Comparison of ENCODE assay signal across 12 mouse cellular contexts in genomic region chr2:112484886-112485285, GRCm38 (mm10). TPM values are rescaled to one million over a fixed set of nuclear protein-coding genes. Genes with fewer than 3 reads are reported as not detected.
DNase-seq lines count a peak whose midpoint lies in the region; ATAC-seq lines count a peak whose summit lies in the region.
"Had no signal": no experiment of that assay in that cellular context is flagged by ENCODE, and none has a peak within 500 bp of the region (broad histone marks: within the 10 kb centered on the region; RNA-seq: fewer than 3 reads in every experiment).

No protein-coding gene starts in this region.

- no peaks in the 10 kb centered on the region for H3K36me3 ChIP-seq in kidney, embryonic 16.5 days (ENCODE audit: insufficient read depth, low read length)
- no peaks in the 10 kb centered on the region for H3K36me3 ChIP-seq in embryonic facial prominence, embryonic 15.5 days
- no peaks in the 10 kb centered on the region for H3K36me3 ChIP-seq in heart, embryonic 12.5 days
- H3K36me3 ChIP-seq in forebrain, embryonic 16.5 days (ENCODE audit: control insufficient read depth, insufficient read depth) = no peaks in the 10 kb centered on the region
- no peaks in the 10 kb centered on the region for H3K36me3 ChIP-seq in hindbrain, embryonic 13.5 days
- H3K36me3 ChIP-seq: liver, embryonic 15.5 days had no signal

- no peak overlapping the region for H3K27ac ChIP-seq in kidney, embryonic 16.5 days (ENCODE audit: low read length)
- no peak overlapping the region for H3K27ac ChIP-seq in embryonic facial prominence, embryonic 15.5 days (replicated peaks)
- H3K27ac ChIP-seq in heart, embryonic 12.5 days (ENCODE audit: poor library complexity, severe bottlenecking) = no peak overlapping the region
- H3K27ac ChIP-seq in forebrain, embryonic 16.5 days (ENCODE audit: low read length) = no peak overlapping the region
- no peak overlapping the region for H3K27ac ChIP-seq in hindbrain, embryonic 13.5 days
- H3K27ac ChIP-seq: liver, embryonic 15.5 days had no signal

- no peak for ATAC-seq in kidney, embryonic 16.5 days (ENCODE audit: low FRiP score, low TSS enrichment)
- peak; percentile 34; the same call in 1 of the 2 replicates for ATAC-seq in embryonic facial prominence, embryonic 15.5 days (ENCODE audit: insufficient number of reproducible peaks, low FRiP score, low TSS enrichment, low read depth)
- peak; percentile 55; the same call in 1 of the 2 replicates for ATAC-seq in heart, embryonic 12.5 days (ENCODE audit: insufficient number of reproducible peaks, low FRiP score)
- ATAC-seq in forebrain, embryonic 16.5 days = no peak
- no peak for ATAC-seq in hindbrain, embryonic 13.5 days (ENCODE audit: low FRiP score)

- H3K4me1 ChIP-seq in kidney, embryonic 16.5 days (ENCODE audit: insufficient read depth, low read length) = peaks cover 9% of the 10 kb centered on the region
- H3K4me1 ChIP-seq in embryonic facial prominence, embryonic 15.5 days = no peaks in the 10 kb centered on the region
- H3K4me1 ChIP-seq in heart, embryonic 12.5 days (replicated peaks) = peaks cover 5% of the 10 kb centered on the region
- H3K4me1 ChIP-seq in forebrain, embryonic 16.5 days (replicated peaks; ENCODE audit: control insufficient read depth, insufficient read depth, low read length) = no peaks in the 10 kb centered on the region
- no peaks in the 10 kb centered on the region for H3K4me1 ChIP-seq in hindbrain, embryonic 13.5 days (replicated peaks)
- H3K4me1 ChIP-seq: liver, embryonic 15.5 days had no signal

- no peaks in the 10 kb centered on the region for H3K27me3 ChIP-seq in kidney, embryonic 16.5 days (ENCODE audit: insufficient read depth, low read length)
- no peaks in the 10 kb centered on the region for H3K27me3 ChIP-seq in embryonic facial prominence, embryonic 15.5 days
- H3K27me3 ChIP-seq in heart, embryonic 12.5 days (replicated peaks) = no peaks in the 10 kb centered on the region
- no peaks in the 10 kb centered on the region for H3K27me3 ChIP-seq in forebrain, embryonic 16.5 days (replicated peaks; ENCODE audit: control insufficient read depth, insufficient read depth, low read length)
- no peaks in the 10 kb centered on the region for H3K27me3 ChIP-seq in hindbrain, embryonic 13.5 days

- H3K9ac ChIP-seq in kidney, embryonic 16.5 days (replicated peaks; ENCODE audit: low read length) = no peak overlapping the region
- H3K9ac ChIP-seq in embryonic facial prominence, embryonic 15.5 days = no peak overlapping the region
- H3K9ac ChIP-seq in heart, embryonic 12.5 days = no peak overlapping the region
- H3K9ac ChIP-seq in forebrain, embryonic 16.5 days (replicated peaks; ENCODE audit: low read depth, low read length) = no peak overlapping the region
- no peak overlapping the region for H3K9ac ChIP-seq in hindbrain, embryonic 13.5 days
- H3K9ac ChIP-seq: liver, embryonic 15.5 days had no signal

- peak; percentile 18 to 50 for DNase-seq in kidney, postnatal 25 days
- peak; percentile 37 for DNase-seq in lung, postnatal 25 days (ENCODE audit: low spot score)
- DNase-seq: cerebellum, postnatal 14 days; midbrain, embryonic 14.5 days; right cerebral cortex, postnatal 14 days had no signal

- no peak overlapping the region for H3K4me2 ChIP-seq in kidney, embryonic 16.5 days (replicated peaks; ENCODE audit: low read depth, low read length)
- no peak overlapping the region for H3K4me2 ChIP-seq in embryonic facial prominence, embryonic 15.5 days (replicated peaks)
- H3K4me2 ChIP-seq in heart, embryonic 12.5 days = no peak overlapping the region
- H3K4me2 ChIP-seq in forebrain, embryonic 16.5 days (ENCODE audit: low read length) = no peak overlapping the region
- H3K4me2 ChIP-seq in hindbrain, embryonic 13.5 days = no peak overlapping the region
- H3K4me2 ChIP-seq: liver, embryonic 15.5 days had no signal

- H3K9me3 ChIP-seq in kidney, embryonic 16.5 days (ENCODE audit: low read length) = no peaks in the 10 kb centered on the region
- no peaks in the 10 kb centered on the region for H3K9me3 ChIP-seq in embryonic facial prominence, embryonic 15.5 days (replicated peaks)
- no peaks in the 10 kb centered on the region for H3K9me3 ChIP-seq in heart, embryonic 12.5 days (replicated peaks)
- no peaks in the 10 kb centered on the region for H3K9me3 ChIP-seq in forebrain, embryonic 16.5 days (ENCODE audit: control insufficient read depth, low read length)
- no peaks in the 10 kb centered on the region for H3K9me3 ChIP-seq in hindbrain, embryonic 13.5 days
- H3K9me3 ChIP-seq: liver, embryonic 15.5 days had no signal

- no peak overlapping the region for H3K4me3 ChIP-seq in kidney, embryonic 16.5 days (ENCODE audit: low read length)
- H3K4me3 ChIP-seq in embryonic facial prominence, embryonic 15.5 days (replicated peaks) = no peak overlapping the region
- no peak overlapping the region for H3K4me3 ChIP-seq in heart, embryonic 12.5 days
- H3K4me3 ChIP-seq in forebrain, embryonic 16.5 days (replicated peaks; ENCODE audit: low read length) = no peak overlapping the region
- H3K4me3 ChIP-seq in hindbrain, embryonic 13.5 days = no peak overlapping the region
- H3K4me3 ChIP-seq: liver, embryonic 15.5 days had no signal

- WGBS in kidney, embryonic 16.5 days = 57% methylated on average over 2 of the region's 2 CpGs
- 50% methylated on average over 2 of the region's 2 CpGs for WGBS in embryonic facial prominence, embryonic 15.5 days
- 31% methylated on average over 2 of the region's 2 CpGs for WGBS in heart, embryonic 12.5 days
- 84% methylated on average over 2 of the region's 2 CpGs for WGBS in forebrain, embryonic 16.5 days
- WGBS in hindbrain, embryonic 13.5 days = 83% methylated on average over 2 of the region's 2 CpGs

RNA-seq across cellular contexts. Expression of gene Chrm5, which starts 4.3 kb away (rescaled TPM):
- polyA plus RNA-seq in kidney, embryonic 16.5 days (2015; fragmentation: Nextera tagmentation; extraction: Ambion mirVana) = 0.10 TPM in 2 replicates
- 0.13 TPM in 1 of 2 replicates, not detected in the other for polyA plus RNA-seq in embryonic facial prominence, embryonic 15.5 days (2015; fragmentation: Nextera tagmentation; extraction: Ambion mirVana)
- not detected in 2 replicates for polyA plus RNA-seq in heart, embryonic 12.5 days (2016; fragmentation: Nextera tagmentation; extraction: Ambion mirVana)
- 0.80 and 1.2 TPM in 2 replicates for polyA plus RNA-seq in forebrain, embryonic 16.5 days (2015; fragmentation: Nextera tagmentation; extraction: Ambion mirVana)
- polyA plus RNA-seq in hindbrain, embryonic 13.5 days (2015; fragmentation: Nextera tagmentation; extraction: Ambion mirVana) = 0.48 and 0.68 TPM in 2 replicates
- polyA plus RNA-seq: liver, embryonic 15.5 days; urinary bladder, adult 2 months had no signal

RNA-seq across cellular contexts. Expression of gene Aven, which starts 7.9 kb away (rescaled TPM):
- polyA plus RNA-seq in kidney, embryonic 16.5 days (2015; fragmentation: Nextera tagmentation; extraction: Ambion mirVana) = 5.2 and 7.3 TPM in 2 replicates
- polyA plus RNA-seq in embryonic facial prominence, embryonic 15.5 days (2015; fragmentation: Nextera tagmentation; extraction: Ambion mirVana) = 4.9 and 5.3 TPM in 2 replicates
- polyA plus RNA-seq in heart, embryonic 12.5 days (2016; fragmentation: Nextera tagmentation; extraction: Ambion mirVana) = 11.7 and 12.1 TPM in 2 replicates
- 1.9 and 2.2 TPM in 2 replicates for polyA plus RNA-seq in forebrain, embryonic 16.5 days (2015; fragmentation: Nextera tagmentation; extraction: Ambion mirVana)
- polyA plus RNA-seq in hindbrain, embryonic 13.5 days (2015; fragmentation: Nextera tagmentation; extraction: Ambion mirVana) = 3.1 and 4.4 TPM in 2 replicates

RNA-seq across cellular contexts. Expression of gene Emc7, which starts 30.1 kb away (rescaled TPM):
- 20.0 and 21.3 TPM in 2 replicates for polyA plus RNA-seq in kidney, embryonic 16.5 days (2015; fragmentation: Nextera tagmentation; extraction: Ambion mirVana)
- 19.6 TPM in 2 replicates for polyA plus RNA-seq in embryonic facial prominence, embryonic 15.5 days (2015; fragmentation: Nextera tagmentation; extraction: Ambion mirVana)
- polyA plus RNA-seq in heart, embryonic 12.5 days (2016; fragmentation: Nextera tagmentation; extraction: Ambion mirVana) = 18.5 and 18.8 TPM in 2 replicates
- polyA plus RNA-seq in forebrain, embryonic 16.5 days (2015; fragmentation: Nextera tagmentation; extraction: Ambion mirVana) = 17.2 and 18.0 TPM in 2 replicates
- 18.4 and 19.2 TPM in 2 replicates for polyA plus RNA-seq in hindbrain, embryonic 13.5 days (2015; fragmentation: Nextera tagmentation; extraction: Ambion mirVana)

Comparison
In these comparisons a context has a peak if more than half of its experiments do, and no peak if none do; other contexts are left out.
1. ATAC-seq: peak in embryonic facial prominence, embryonic 15.5 days (single experiment) and heart, embryonic 12.5 days (single experiment); none in kidney, embryonic 16.5 days (single experiment), forebrain, embryonic 16.5 days (single experiment) and hindbrain, embryonic 13.5 days (single experiment).